Mouse (Mus musculus) ovary, postnatal 36 days (tissue): Measurements from ENCODE around the gene Btrc.
"Not testable (repeated sequence)": the region's sequence is repeated elsewhere in the genome, so short reads cannot be mapped to it uniquely, and the experiment has no call there.

Source experiments
- DNase-seq: peaks from one replicate; pipeline ENCODE4 v3.0.0; 2022; ENCODE audit warnings: low spot score, mixed read lengths

Btrc gene

GRCm38 (mm10) chr19:45530200-45530995 is 166.9 kb downstream of the Btrc start:
- DNase-seq = no peak

GRCm38 (mm10) chr19:45531554-45531953 is 168.0 kb downstream of the Btrc start:
- DNase-seq = no peak

GRCm38 (mm10) chr19:45533617-45534016 is 170.1 kb downstream of the Btrc start:
- no peak for DNase-seq

- DNase-seq = no peak
Observed at GRCm38 (mm10) chr19:45535214-45535735, 171.7 kb downstream of the Btrc start.

- DNase-seq = no peak
Observed at GRCm38 (mm10) chr19:45535929-45536328, 172.4 kb downstream of the Btrc start.

- DNase-seq = peak; percentile 47
Observed at GRCm38 (mm10) chr19:45537505-45537904, 174.0 kb downstream of the Btrc start.

GRCm38 (mm10) chr19:45540657-45541408 is 177.3 kb downstream of the Btrc start:
- DNase-seq = no peak

GRCm38 (mm10) chr19:45541409-45542041 is 178.0 kb downstream of the Btrc start:
- DNase-seq = peak; percentile 64

- no peak for DNase-seq
Observed at GRCm38 (mm10) chr19:45542061-45542460, 178.5 kb downstream of the Btrc start.

GRCm38 (mm10) chr19:45544152-45544924 is 180.8 kb downstream of the Btrc start:
- peak; percentile 53 for DNase-seq

GRCm38 (mm10) chr19:45544925-45545321 is 181.4 kb downstream of the Btrc start:
- DNase-seq = peak; percentile 87

- DNase-seq = not testable (repeated sequence)
Observed at GRCm38 (mm10) chr19:45548196-45548595, 184.7 kb downstream of the Btrc start.

- DNase-seq = no peak
Observed at GRCm38 (mm10) chr19:45549128-45549915, 185.8 kb downstream of the Btrc start.

- no peak for DNase-seq
Observed at GRCm38 (mm10) chr19:45549948-45550347, 186.4 kb downstream of the Btrc start.

- DNase-seq = no peak
Observed at GRCm38 (mm10) chr19:45552187-45552586, 188.7 kb downstream of the Btrc start.

GRCm38 (mm10) chr19:45554136-45554535 is 190.6 kb downstream of the Btrc start:
- no peak for DNase-seq

GRCm38 (mm10) chr19:45560153-45560890 is 196.8 kb downstream of the Btrc start, which contains the start of the genes Poll and Gm17018:
Poll (minus strand) TSS chr19:45560531.
Gm17018 (plus strand) TSS chr19:45560615.
- peak; percentile 82 for DNase-seq

GRCm38 (mm10) chr19:45565925-45566715 is 202.6 kb downstream of the Btrc start:
- DNase-seq = no peak

- no peak for DNase-seq
Observed at GRCm38 (mm10) chr19:45567367-45567766, 203.8 kb downstream of the Btrc start.
